Mouse (Mus musculus): Measurements from ENCODE around the gene Mb. TPM values are rescaled to one million over a fixed set of nuclear protein-coding genes. Genes with fewer than 3 reads are reported as not detected.

The Mb gene
- polyA plus RNA-seq, 1 experiment from 2014 or later, result 1.3 TPM

DNA sequence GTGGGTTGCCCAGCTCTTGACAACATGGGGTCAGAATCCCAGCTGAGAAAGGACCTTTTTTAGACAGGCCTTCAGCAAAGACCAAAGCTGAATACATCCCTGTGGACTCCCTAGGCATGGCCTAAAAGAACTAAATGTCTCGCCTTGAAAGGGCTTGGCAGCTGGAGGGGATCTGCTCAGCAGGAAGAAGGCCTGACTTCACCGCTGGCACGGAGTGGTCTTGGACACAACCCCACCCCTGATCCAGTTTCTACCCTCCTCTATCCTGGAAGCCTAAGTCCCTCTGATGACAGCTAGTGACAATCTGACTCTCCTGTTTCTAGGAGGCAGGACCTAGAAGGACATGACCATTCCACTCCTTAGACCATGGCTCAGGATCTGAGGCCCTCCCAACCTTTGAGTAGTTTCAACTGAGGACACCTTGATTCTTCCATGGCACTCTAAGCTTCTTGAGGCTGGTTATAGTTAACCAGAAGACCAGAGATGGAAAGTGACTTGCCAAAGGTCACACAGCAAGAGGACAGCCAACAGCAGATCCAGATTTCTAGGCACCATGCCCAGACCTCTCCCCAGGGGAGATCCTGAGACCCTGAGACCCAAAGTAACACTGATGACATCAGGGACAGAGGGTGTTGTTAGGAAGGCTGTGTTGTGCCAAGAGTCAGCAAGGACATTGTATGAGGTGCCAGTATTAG is 47.1 kb downstream of the Mb start:
- Histone ChIP-seq H3K4me3 (replicated peaks) (no peak overlapping the region), H3K9me3 (no peaks in the 10 kb centered on the region), H3K4me1 (no peaks in the 10 kb centered on the region), H3K36me3 (no peaks in the 10 kb centered on the region), H3K27ac (no peak overlapping the region), H3K4me2 (no peak overlapping the region), H3K9ac (no peak overlapping the region), H3K27me3 (replicated peaks) (no peaks in the 10 kb centered on the region; the same call in 1 of the 2 replicates)
- ATAC-seq (ENCODE audit: insufficient read depth, low FRiP score, low read depth), result no peak
- WGBS, result 88% methylated on average over 3 of the region's 3 CpGs

DNA sequence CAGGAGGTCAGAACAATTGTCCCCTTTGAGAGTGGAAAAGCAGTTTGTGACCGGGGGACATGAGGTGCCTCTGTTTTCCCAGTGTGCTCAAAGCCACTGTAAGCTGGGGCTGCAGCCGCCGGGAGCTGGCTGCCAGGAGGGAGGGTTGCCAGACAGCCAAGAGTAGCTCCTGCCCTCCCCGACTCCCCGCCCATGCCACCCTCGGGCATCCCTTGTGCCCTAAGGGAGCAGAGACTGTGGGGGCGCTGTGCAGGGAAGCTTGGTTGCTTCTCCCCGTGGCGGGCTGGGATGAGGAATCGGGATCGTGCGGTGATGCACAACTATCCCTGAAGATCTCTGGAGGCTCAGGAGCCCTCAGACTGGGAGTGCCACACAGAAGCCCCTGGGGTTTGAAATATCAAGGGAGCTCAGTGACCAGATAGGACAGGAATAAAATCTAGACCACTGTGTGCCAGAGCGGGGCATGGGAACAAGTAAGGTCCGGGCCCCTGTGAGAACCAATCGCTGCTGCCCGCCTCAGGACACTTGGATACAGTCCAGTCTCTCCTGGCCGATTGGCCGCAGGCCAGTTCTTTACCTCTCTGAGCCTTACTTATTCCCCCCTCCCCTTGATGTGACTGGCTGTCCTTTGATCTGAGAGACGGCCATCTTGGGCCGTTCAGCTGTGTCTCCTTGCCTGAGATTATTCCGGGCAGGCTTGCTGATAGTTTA is 51.4 kb downstream of the Mb start:
- ATAC-seq (ENCODE audit: insufficient read depth, low FRiP score, low read depth), result peak; percentile 27; the same call in 1 of the 2 replicates

GRCm38 (mm10) chr15:76998048-76998447 is 52.4 kb downstream of the Mb start:
- Histone ChIP-seq H3K4me3 (replicated peaks) (no peak overlapping the region), H3K9me3 (no peaks in the 10 kb centered on the region), H3K27me3 (replicated peaks) (no peaks in the 10 kb centered on the region; the same call in 1 of the 2 replicates), H3K9ac (no peak overlapping the region), H3K36me3 (no peaks in the 10 kb centered on the region), H3K4me1 (no peaks in the 10 kb centered on the region), H3K27ac (no peak overlapping the region), H3K4me2 (no peak overlapping the region)
- ATAC-seq (ENCODE audit: insufficient read depth, low FRiP score, low read depth), result no peak
- 74% methylated on average over 2 of the region's 2 CpGs for WGBS

More for the DNA sequence above, 51.4 kb downstream of the Mb start:
- H3K4me3 ChIP-seq (replicated peaks), result no peak overlapping the region
- H3K4me1 ChIP-seq, result no peaks in the 10 kb centered on the region
- no peaks in the 10 kb centered on the region for H3K9me3 ChIP-seq
- H3K27me3 ChIP-seq (replicated peaks), result no peaks in the 10 kb centered on the region; the same call in 1 of the 2 replicates
- no peak overlapping the region for H3K27ac ChIP-seq
- no peak overlapping the region for H3K4me2 ChIP-seq
- WGBS, result 41% methylated on average over 21 of the region's 21 CpGs
- H3K36me3 ChIP-seq, result no peaks in the 10 kb centered on the region
- no peak overlapping the region for H3K9ac ChIP-seq

DNA sequence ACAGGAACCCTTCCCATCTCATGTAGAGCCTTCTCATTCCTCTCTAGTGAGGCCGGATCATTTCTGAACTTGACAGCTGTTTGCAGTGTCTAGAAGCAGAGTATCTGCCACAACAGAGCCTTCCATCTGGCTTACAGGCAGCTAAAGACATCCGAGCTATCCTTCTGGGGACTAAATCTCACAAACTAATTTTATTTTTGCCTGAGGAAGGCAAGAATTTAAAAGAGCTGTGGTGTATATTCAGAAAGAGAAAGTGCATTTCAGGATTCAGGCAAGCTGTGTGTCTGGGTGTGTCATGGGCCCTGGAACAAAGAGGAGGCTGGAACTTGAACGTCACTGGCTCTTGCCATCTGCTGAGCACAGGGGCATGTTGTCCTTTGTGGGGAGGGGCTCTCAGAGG is 56.1 kb downstream of the Mb start:
- no peak for ATAC-seq (ENCODE audit: insufficient read depth, low FRiP score, low read depth)
- 68% methylated on average over 3 of the region's 3 CpGs for WGBS
- H3K27me3 ChIP-seq (replicated peaks), result no peaks in the 10 kb centered on the region
- no peaks in the 10 kb centered on the region for H3K4me1 ChIP-seq
- H3K4me2 ChIP-seq, result no peak overlapping the region
- no peak overlapping the region for H3K27ac ChIP-seq
- no peak overlapping the region for H3K4me3 ChIP-seq (replicated peaks)
- H3K9ac ChIP-seq, result no peak overlapping the region
- no peaks in the 10 kb centered on the region for H3K36me3 ChIP-seq
- H3K9me3 ChIP-seq, result no peaks in the 10 kb centered on the region

DNA sequence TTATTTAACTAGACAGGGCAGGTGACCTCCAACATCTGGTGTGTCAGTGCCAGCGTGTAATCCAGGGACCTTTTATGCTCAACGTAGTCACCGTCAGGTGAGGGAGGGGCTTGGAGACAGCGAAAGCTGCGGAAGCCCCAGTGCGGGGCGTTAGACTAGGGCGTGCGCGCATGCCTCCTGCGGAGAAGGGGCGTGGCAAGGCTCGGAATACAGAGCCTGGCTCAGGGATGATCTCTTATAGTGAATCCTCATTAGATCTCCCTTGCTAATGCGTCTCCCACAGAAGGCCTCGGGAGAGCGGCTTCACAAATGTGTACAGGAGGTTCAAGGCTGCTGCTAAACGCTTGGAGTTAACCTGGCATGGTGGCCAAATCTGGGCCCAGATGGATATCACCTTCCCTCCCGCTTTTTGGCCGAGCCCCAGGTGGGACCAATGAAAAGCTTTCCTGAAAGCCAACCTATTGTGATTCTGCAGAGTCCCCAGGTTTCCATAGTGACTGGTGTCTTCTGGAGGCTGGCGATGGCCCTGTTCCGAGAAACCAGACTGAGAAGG is 62.9 kb downstream of the Mb start:
- H3K36me3 ChIP-seq, result no peaks in the 10 kb centered on the region
- H3K4me3 ChIP-seq (replicated peaks), result peak overlapping the region; percentile 53
- H3K9ac ChIP-seq, result peak overlapping the region; percentile 29
- H3K4me2 ChIP-seq, result peak overlapping the region; percentile 78
- H3K4me1 ChIP-seq, result peaks cover 10% of the 10 kb centered on the region; the same call in 1 of the 2 replicates
- no peak overlapping the region for H3K27ac ChIP-seq
- no peaks in the 10 kb centered on the region for H3K27me3 ChIP-seq (replicated peaks)
- ATAC-seq (ENCODE audit: insufficient read depth, low FRiP score, low read depth), result peak; percentile 83
- H3K9me3 ChIP-seq, result no peaks in the 10 kb centered on the region
- WGBS, result 10% methylated on average over 21 of the region's 21 CpGs

GRCm38 (mm10) chr15:76987137-76987536 is 63.3 kb downstream of the Mb start:
- 15% methylated on average over 11 of the region's 11 CpGs for WGBS
- Histone ChIP-seq H3K4me2 (peak overlapping the region; percentile 78), H3K27ac (no peak overlapping the region), H3K4me3 (replicated peaks) (peak overlapping the region; percentile 53), H3K9me3 (no peaks in the 10 kb centered on the region), H3K4me1 (peaks cover 10% of the 10 kb centered on the region; the same call in 1 of the 2 replicates), H3K27me3 (replicated peaks) (no peaks in the 10 kb centered on the region), H3K9ac (peak overlapping the region; percentile 29), H3K36me3 (no peaks in the 10 kb centered on the region)
- no peak for ATAC-seq (ENCODE audit: insufficient read depth, low FRiP score, low read depth)

- H3K9me3 ChIP-seq, result no peaks in the 10 kb centered on the region
- WGBS, result 49% methylated on average over 3 of the region's 3 CpGs
- H3K4me1 ChIP-seq, result peaks cover 7% of the 10 kb centered on the region; the same call in 1 of the 2 replicates
- H3K9ac ChIP-seq, result no peak overlapping the region
- H3K27me3 ChIP-seq (replicated peaks), result no peaks in the 10 kb centered on the region
- no peaks in the 10 kb centered on the region for H3K36me3 ChIP-seq
- H3K4me2 ChIP-seq, result no peak overlapping the region
- H3K4me3 ChIP-seq (replicated peaks), result no peak overlapping the region
- H3K27ac ChIP-seq, result no peak overlapping the region
- no peak for ATAC-seq (ENCODE audit: insufficient read depth, low FRiP score, low read depth)
These were observed 67.7 kb downstream of the Mb start for GRCm38 (mm10) chr15:76982745-76983144.

- Histone ChIP-seq H3K27me3 (replicated peaks) (no peaks in the 10 kb centered on the region), H3K4me3 (replicated peaks) (no peak overlapping the region), H3K9me3 (no peaks in the 10 kb centered on the region), H3K36me3 (no peaks in the 10 kb centered on the region), H3K4me1 (0 out of 2 replicates have a peak, but pooled peaks cover 6% of the 10 kb centered on the region), H3K4me2 (no peak overlapping the region), H3K9ac (no peak overlapping the region), H3K27ac (no peak overlapping the region)
- no peak for ATAC-seq (ENCODE audit: insufficient read depth, low FRiP score, low read depth)
- 75% methylated on average over 4 of the region's 4 CpGs for WGBS
These were observed 70.7 kb downstream of the Mb start for GRCm38 (mm10) chr15:76979799-76980198.

DNA sequence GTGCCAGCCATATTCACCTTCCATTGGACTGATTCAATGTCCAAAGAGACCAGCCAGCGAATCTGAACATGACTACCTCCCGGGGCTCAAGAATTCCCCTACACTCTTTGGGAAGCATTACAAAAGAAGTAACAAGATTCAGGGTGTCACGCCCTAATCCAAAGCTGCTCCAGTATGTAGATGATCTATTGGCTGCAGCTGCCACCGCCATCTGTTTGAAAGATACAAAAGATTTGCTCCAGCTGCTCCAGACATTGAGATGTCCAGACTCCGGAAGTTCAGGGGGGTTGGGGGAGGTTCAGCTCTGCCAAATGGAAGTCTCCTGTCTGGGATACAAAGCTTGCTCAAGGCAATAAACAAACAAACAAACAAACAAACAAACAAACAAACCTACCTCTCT is 73.9 kb downstream of the Mb start:
- WGBS, result 38% methylated on average over 5 of the region's 5 CpGs
- H3K27ac ChIP-seq, result no peak overlapping the region
- H3K4me3 ChIP-seq (replicated peaks), result no peak overlapping the region
- no peaks in the 10 kb centered on the region for H3K27me3 ChIP-seq (replicated peaks)
- H3K4me1 ChIP-seq, result 0 out of 2 replicates have a peak, but pooled peaks cover 14% of the 10 kb centered on the region
- no peak overlapping the region for H3K4me2 ChIP-seq
- H3K9me3 ChIP-seq, result no peaks in the 10 kb centered on the region
- no peaks in the 10 kb centered on the region for H3K36me3 ChIP-seq
- ATAC-seq (ENCODE audit: insufficient read depth, low FRiP score, low read depth), result no peak
- no peak overlapping the region for H3K9ac ChIP-seq

DNA sequence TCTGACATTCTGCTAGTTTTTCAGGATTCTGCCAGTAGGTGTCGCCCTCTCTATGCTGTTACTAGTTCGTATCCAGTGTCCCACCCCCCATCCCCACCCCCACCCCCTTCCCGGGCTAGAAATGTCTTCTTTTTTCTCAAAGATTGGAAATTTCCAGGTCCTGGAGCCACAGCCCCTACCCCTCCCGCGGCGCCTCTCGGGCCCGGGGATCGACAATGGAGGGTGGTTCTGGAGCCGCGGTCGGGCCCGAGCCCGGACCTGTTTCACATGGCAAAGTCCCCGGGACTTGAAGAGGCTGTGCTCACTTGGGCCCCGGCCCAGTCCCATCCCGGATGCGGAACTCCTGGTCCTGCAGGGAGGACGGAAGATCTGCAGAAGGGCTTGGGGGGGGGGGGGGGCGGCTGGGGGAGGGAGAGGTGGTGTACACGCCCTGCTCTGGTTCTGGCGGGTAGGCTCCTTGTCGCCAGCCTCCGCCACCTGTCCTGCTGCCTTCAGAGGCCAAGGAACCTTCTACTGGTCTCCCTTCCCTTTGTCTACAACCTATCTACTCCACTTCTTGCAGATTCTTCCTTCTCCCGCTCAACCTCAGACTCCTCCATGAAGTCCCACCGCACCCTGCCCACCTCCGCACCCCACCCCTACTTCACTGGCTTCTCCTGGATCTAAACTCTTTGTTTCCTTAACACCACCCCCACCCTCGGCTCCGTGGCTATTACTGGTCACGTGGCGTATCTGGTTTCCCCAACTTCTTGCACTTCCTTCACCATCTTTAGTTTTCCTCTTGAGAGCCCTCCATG is 76.4 kb downstream of the Mb start:
- Histone ChIP-seq H3K4me3 (replicated peaks) (peak overlapping the region; percentile 59), H3K9me3 (no peaks in the 10 kb centered on the region), H3K4me2 (peak overlapping the region; percentile 71), H3K9ac (peak overlapping the region; percentile 71), H3K27ac (peak overlapping the region; percentile 83), H3K27me3 (replicated peaks) (no peaks in the 10 kb centered on the region), H3K4me1 (0 out of 2 replicates have a peak, but pooled peaks cover 14% of the 10 kb centered on the region), H3K36me3 (no peaks in the 10 kb centered on the region)
- WGBS, result 5% methylated on average over 27 of the region's 31 CpGs
- peak; percentile 75 for ATAC-seq (ENCODE audit: insufficient read depth, low FRiP score, low read depth)

- Histone ChIP-seq H3K4me2 (peak overlapping the region; percentile 71; the same call in 1 of the 2 replicates), H3K27ac (0 out of 2 replicates have a peak overlapping the region, but pooled peaks have one; percentile 9), H3K4me3 (replicated peaks) (peak overlapping the region; percentile 59; the same call in 1 of the 2 replicates), H3K9ac (no peak overlapping the region), H3K27me3 (replicated peaks) (no peaks in the 10 kb centered on the region), H3K9me3 (no peaks in the 10 kb centered on the region), H3K4me1 (0 out of 2 replicates have a peak, but pooled peaks cover 14% of the 10 kb centered on the region), H3K36me3 (no peaks in the 10 kb centered on the region)
- peak; percentile 12; the same call in 1 of the 2 replicates for ATAC-seq (ENCODE audit: insufficient read depth, low FRiP score, low read depth)
- 27% methylated on average over 8 of the region's 8 CpGs for WGBS
These were observed 77.1 kb downstream of the Mb start for GRCm38 (mm10) chr15:76973272-76973854.
